Mouse (Mus musculus) mammary gland, adult 2 months (tissue): Measurements from ENCODE around the gene Fam241a. TPM values are rescaled to one million over a fixed set of nuclear protein-coding genes. Genes with fewer than 3 reads are reported as not detected.

Experiments used
- polyA plus RNA-seq: library from polyadenylated mRNA; depleted of rRNA; stranded (reverse); fragments of >200 nt; gene quantifications from 2 replicates; pipeline ENCODE4 v1.2.3, GENCODE M21; 2012; ENCODE audit warnings: low replicate concordance; rRNA removed

Gene Fam241a
- polyA plus RNA-seq, result 3.6 and 5.1 TPM in 2 replicates

DNA sequence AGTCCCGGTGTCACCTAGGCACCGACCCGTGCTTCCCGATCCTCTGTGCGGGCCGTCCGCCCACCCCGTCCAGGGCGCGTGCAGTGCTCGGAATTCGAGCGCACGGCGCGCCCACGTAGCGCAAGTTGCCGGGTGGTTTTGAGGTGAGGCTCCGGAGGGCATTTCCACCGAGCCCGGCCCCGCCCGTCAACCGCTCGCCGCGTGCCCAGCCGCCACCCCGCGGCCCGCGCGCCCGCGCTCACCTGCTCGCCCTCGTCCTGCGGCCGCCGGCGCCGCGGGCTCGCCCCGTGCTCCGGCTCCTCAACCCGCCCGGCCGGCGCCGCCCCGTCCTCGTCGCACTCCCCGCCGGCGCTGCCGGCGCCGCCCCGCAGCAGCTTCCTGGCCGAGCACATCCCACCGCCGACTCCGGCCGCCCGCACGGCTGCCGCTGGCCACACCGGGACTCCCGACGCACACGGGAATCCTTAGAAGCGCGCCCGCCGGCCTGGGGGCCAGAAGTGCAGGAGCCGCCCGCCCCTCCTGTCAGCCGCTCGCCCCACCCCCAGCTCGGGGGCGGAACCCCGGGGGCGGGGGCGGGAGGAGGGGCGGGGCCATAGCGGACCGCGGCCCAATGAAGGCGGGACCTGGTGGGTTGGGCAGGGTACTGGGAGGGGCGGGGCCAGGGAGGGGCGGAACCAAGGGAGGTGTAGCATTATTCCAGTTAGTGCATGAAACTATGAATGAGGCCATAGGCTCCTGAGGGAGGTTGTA, at the start of gene Fam241a:
Gene Fam241a (minus strand): TSS at position 533 of the 750 bp plus-strand sequence.

GRCm38 (mm10) chr3:127837154-127837865, 58.8 kb downstream of the Fam241a start, which contains the start of gene Ap1ar:
Ap1ar (minus strand) TSS chr3:127837523.

Other genes starting within 250 kb of the Fam241a start
- 1.6 and 4.3 TPM in 2 replicates for gene Alpk1, start 115.8 kb downstream of the Fam241a start, polyA plus RNA-seq
- 5.5 and 7.5 TPM in 2 replicates for gene Tifa, start 106.5 kb downstream of the Fam241a start, polyA plus RNA-seq
- gene Ap1ar, start 58.8 kb downstream of the Fam241a start, polyA plus RNA-seq, result 13.2 and 13.6 TPM in 2 replicates